Mouse (Mus musculus) embryonic facial prominence, embryonic 14.5 days (tissue): Measurements from ENCODE around the gene Rapgef4. TPM values are rescaled to one million over a fixed set of nuclear protein-coding genes. Genes with fewer than 3 reads are reported as not detected.

ENCODE experiments used
- ATAC-seq: fragments of 200-750 bp; cut with Nextera tagmentation; 2 replicates; pipeline ENCODE4 v1.8.0; 2017; ENCODE audit warnings: low read depth, moderate number of reproducible peaks, moderate TSS enrichment
- DNase-seq: peaks from one replicate; pipeline ENCODE4 v3.0.0-alpha.2; 2015; ENCODE audit warnings: low spot score
- H3K27ac ChIP-seq: fragments of 300-500 bp; sonication (generic); replicated peaks from 2 replicates; pipeline ENCODE4 v1.5.1; 2014; ENCODE audit warnings: low read depth, mild to moderate bottlenecking, low read length, moderate library complexity
- H3K27me3 ChIP-seq: fragments of 300-500 bp; sonication (generic); replicated peaks from 2 replicates; pipeline ENCODE4 v1.6.1; 2014; ENCODE audit warnings: low read length; ENCODE audit not compliant: control insufficient read depth, insufficient read depth
- H3K36me3 ChIP-seq: fragments of 300-500 bp; sonication (generic); 2 replicates; pipeline ENCODE4 v1.6.1; 2014; ENCODE audit warnings: low read length, mixed read lengths; ENCODE audit not compliant: control insufficient read depth, insufficient read depth
- H3K4me1 ChIP-seq: fragments of 300-500 bp; sonication (generic); 2 replicates; pipeline ENCODE4 v1.6.1; 2014; ENCODE audit warnings: antibody characterized with exemption, low read length; ENCODE audit not compliant: control insufficient read depth, insufficient read depth
- H3K4me2 ChIP-seq: fragments of 300-500 bp; sonication (generic); 2 replicates; pipeline ENCODE4 v1.6.1; 2014; ENCODE audit warnings: low read depth, mild to moderate bottlenecking, low read length, moderate library complexity, mixed read lengths
- H3K4me3 ChIP-seq: fragments of 300-500 bp; sonication (generic); 2 replicates; pipeline ENCODE4 v1.5.1; 2014; ENCODE audit warnings: low read depth, mild to moderate bottlenecking, low read length
- H3K9ac ChIP-seq: fragments of 300-500 bp; sonication (generic); 2 replicates; pipeline ENCODE4 v1.6.1; 2014; ENCODE audit warnings: low read depth, mild to moderate bottlenecking, low read length, moderate library complexity, mixed read lengths
- H3K9me3 ChIP-seq: fragments of 300-500 bp; sonication (generic); 2 replicates; pipeline ENCODE4 v1.6.1; 2016; ENCODE audit warnings: low read length; ENCODE audit not compliant: control insufficient read depth
- WGBS: fragments of 180-500 bp; shearing (Covaris S2); extraction: QIAGEN DNeasy Blood & Tissue Kit; methylation state at CpG from one replicate; pipeline ENCODE4 v1.1.7; 2014; 5-methylcytosine and 5-hydroxymethylcytosine counted together
- polyA plus RNA-seq: library from polyadenylated mRNA; unstranded; fragments of >200 nt; fragmentation: Nextera tagmentation; extraction: Ambion mirVana; gene quantifications from 2 replicates; pipeline ENCODE4 v1.2.1, GENCODE M21; 2014

The Rapgef4 gene
- polyA plus RNA-seq, 1 experiment from 2014 or later = 2.6 TPM

GRCm38 (mm10) chr2:72079110-72079509 lies 98.1 kb downstream of the Rapgef4 start:
- WGBS = 70% methylated on average over 8 of the region's 8 CpGs
- H3K27me3 ChIP-seq = no peaks in the 10 kb centered on the region
- H3K9me3 ChIP-seq = no peaks in the 10 kb centered on the region
- no peak overlapping the region for H3K27ac ChIP-seq
- no peak overlapping the region for H3K9ac ChIP-seq
- H3K4me3 ChIP-seq = no peak overlapping the region
- ATAC-seq (no peak), DNase-seq (no peak)
- no peak overlapping the region for H3K4me2 ChIP-seq
- H3K36me3 ChIP-seq = no peaks in the 10 kb centered on the region
- no peaks in the 10 kb centered on the region for H3K4me1 ChIP-seq

GRCm38 (mm10) chr2:72082846-72083245 lies 101.8 kb downstream of the Rapgef4 start:
- ATAC-seq (no peak), DNase-seq (no peak)
- 78% methylated on average over 4 of the region's 4 CpGs for WGBS
- H3K4me1 ChIP-seq = no peaks in the 10 kb centered on the region
- H3K4me2 ChIP-seq = no peak overlapping the region
- H3K36me3 ChIP-seq = no peaks in the 10 kb centered on the region
- H3K9ac ChIP-seq = no peak overlapping the region
- no peaks in the 10 kb centered on the region for H3K27me3 ChIP-seq
- H3K9me3 ChIP-seq = no peaks in the 10 kb centered on the region
- H3K4me3 ChIP-seq = no peak overlapping the region
- no peak overlapping the region for H3K27ac ChIP-seq

GRCm38 (mm10) chr2:72088886-72089285 lies 107.8 kb downstream of the Rapgef4 start:
- Histone ChIP-seq H3K36me3 (no peaks in the 10 kb centered on the region), H3K4me3 (no peak overlapping the region), H3K4me2 (no peak overlapping the region), H3K9ac (no peak overlapping the region), H3K4me1 (0 out of 2 replicates have a peak, but pooled peaks cover 5% of the 10 kb centered on the region), H3K9me3 (no peaks in the 10 kb centered on the region), H3K27me3 (no peaks in the 10 kb centered on the region), H3K27ac (no peak overlapping the region)
- 89% methylated on average over 11 of the region's 11 CpGs for WGBS
- ATAC-seq (no peak), DNase-seq (no peak)

- Histone ChIP-seq H3K36me3 (no peaks in the 10 kb centered on the region), H3K4me2 (no peak overlapping the region), H3K4me3 (no peak overlapping the region), H3K9ac (no peak overlapping the region), H3K4me1 (peaks cover 10% of the 10 kb centered on the region; the same call in 1 of the 2 replicates), H3K27me3 (no peaks in the 10 kb centered on the region; the same call in 1 of the 2 replicates), H3K27ac (no peak overlapping the region), H3K9me3 (no peaks in the 10 kb centered on the region)
- 87% methylated on average over 2 of the region's 2 CpGs for WGBS
- ATAC-seq = no peak
- DNase-seq = no peak
Observed at GRCm38 (mm10) chr2:72090061-72090460, 109.0 kb downstream of the Rapgef4 start.

GRCm38 (mm10) chr2:72092046-72092445 lies 111.0 kb downstream of the Rapgef4 start:
- Histone ChIP-seq H3K36me3 (no peaks in the 10 kb centered on the region), H3K27me3 (no peaks in the 10 kb centered on the region; the same call in 1 of the 2 replicates), H3K9me3 (no peaks in the 10 kb centered on the region), H3K9ac (no peak overlapping the region), H3K27ac (no peak overlapping the region), H3K4me1 (peaks cover 10% of the 10 kb centered on the region; the same call in 1 of the 2 replicates), H3K4me2 (no peak overlapping the region), H3K4me3 (no peak overlapping the region)
- 41% methylated on average over 3 of the region's 3 CpGs for WGBS
- ATAC-seq = no peak
- no peak for DNase-seq

- peaks cover 10% of the 10 kb centered on the region; the same call in 1 of the 2 replicates for H3K4me1 ChIP-seq
- no peak for DNase-seq
Observed at GRCm38 (mm10) chr2:72093402-72094037, 112.5 kb downstream of the Rapgef4 start.

GRCm38 (mm10) chr2:72094038-72094437 lies 113.0 kb downstream of the Rapgef4 start:
- no peaks in the 10 kb centered on the region for H3K36me3 ChIP-seq
- H3K4me2 ChIP-seq = no peak overlapping the region
- DNase-seq (no peak), ATAC-seq (no peak)
- no peak overlapping the region for H3K9ac ChIP-seq
- WGBS = 70% methylated on average over 8 of the region's 8 CpGs
- H3K27me3 ChIP-seq = no peaks in the 10 kb centered on the region; the same call in 1 of the 2 replicates
- no peak overlapping the region for H3K4me3 ChIP-seq
- H3K4me1 ChIP-seq = peaks cover 10% of the 10 kb centered on the region; the same call in 1 of the 2 replicates
- peak overlapping the region; percentile 52; the same call in 1 of the 2 replicates for H3K27ac ChIP-seq
- no peaks in the 10 kb centered on the region for H3K9me3 ChIP-seq

More at GRCm38 (mm10) chr2:72093402-72094037, 112.5 kb downstream of the Rapgef4 start:
- WGBS = 49% methylated on average over 20 of the region's 20 CpGs
- H3K9me3 ChIP-seq = no peaks in the 10 kb centered on the region
- H3K9ac ChIP-seq = no peak overlapping the region
- no peak overlapping the region for H3K27ac ChIP-seq
- H3K4me2 ChIP-seq = peak overlapping the region; percentile 39
- H3K4me3 ChIP-seq = no peak overlapping the region
- no peaks in the 10 kb centered on the region for H3K36me3 ChIP-seq
- no peak for ATAC-seq
- no peaks in the 10 kb centered on the region; the same call in 1 of the 2 replicates for H3K27me3 ChIP-seq

GRCm38 (mm10) chr2:72094446-72094845 lies 113.4 kb downstream of the Rapgef4 start:
- ATAC-seq = no peak
- no peaks in the 10 kb centered on the region for H3K36me3 ChIP-seq
- peak; percentile 60 for DNase-seq
- H3K4me3 ChIP-seq = no peak overlapping the region
- H3K4me1 ChIP-seq = peaks cover 10% of the 10 kb centered on the region; the same call in 1 of the 2 replicates
- no peak overlapping the region for H3K4me2 ChIP-seq
- 70% methylated on average over 7 of the region's 7 CpGs for WGBS
- no peak overlapping the region for H3K27ac ChIP-seq
- H3K9ac ChIP-seq = no peak overlapping the region
- H3K9me3 ChIP-seq = no peaks in the 10 kb centered on the region
- H3K27me3 ChIP-seq = no peaks in the 10 kb centered on the region; the same call in 1 of the 2 replicates

GRCm38 (mm10) chr2:72095002-72095401 lies 114.0 kb downstream of the Rapgef4 start:
- Histone ChIP-seq H3K27me3 (no peaks in the 10 kb centered on the region; the same call in 1 of the 2 replicates), H3K9ac (no peak overlapping the region), H3K9me3 (no peaks in the 10 kb centered on the region), H3K27ac (no peak overlapping the region), H3K4me3 (no peak overlapping the region), H3K4me2 (no peak overlapping the region), H3K36me3 (no peaks in the 10 kb centered on the region), H3K4me1 (peaks cover 10% of the 10 kb centered on the region; the same call in 1 of the 2 replicates)
- DNase-seq = no peak
- WGBS = 61% methylated on average over 6 of the region's 6 CpGs
- no peak for ATAC-seq
